In the genomic region with DNA sequence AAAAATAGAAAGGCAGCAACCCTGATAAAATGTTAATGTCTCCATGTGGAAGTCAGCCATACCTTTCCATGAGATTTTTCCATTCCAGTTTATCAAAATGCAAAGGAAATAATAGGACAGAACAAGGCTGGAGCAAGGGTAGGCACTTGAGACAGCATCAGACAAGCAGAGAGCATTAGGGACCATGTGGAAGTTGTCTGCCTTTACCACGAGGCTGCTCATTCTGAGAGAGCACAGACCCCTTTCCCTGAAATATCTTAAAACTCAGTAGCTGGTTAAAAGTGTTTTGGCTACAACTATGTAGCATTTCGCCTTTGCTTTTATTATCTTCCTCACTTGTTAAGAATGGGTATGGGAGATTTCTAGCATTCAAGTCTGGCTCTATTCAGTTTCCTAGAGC, we compare ENCODE assay signal across 11 mouse cellular contexts. TPM values are rescaled to one million over a fixed set of nuclear protein-coding genes. Genes with fewer than 3 reads are reported as not detected.
DNase-seq lines count a peak whose midpoint lies in the region; ATAC-seq and TF ChIP-seq lines count a peak whose summit lies in the region.
"Had no signal": no experiment of that assay in that cellular context is flagged by ENCODE, and none has a peak within 500 bp of the region (broad histone marks: within the 10 kb centered on the region; RNA-seq: fewer than 3 reads in every experiment).

No protein-coding gene starts in this region.

- H3K36me3 ChIP-seq in kidney, embryonic 14.5 days (ENCODE audit: control insufficient read depth, insufficient read depth, low read length): no peaks in the 10 kb centered on the region; the same call in 1 of the 2 replicates
- H3K36me3 ChIP-seq in embryonic facial prominence, embryonic 13.5 days: peaks cover 5% of the 10 kb centered on the region; the same call in 1 of the 2 replicates
- no peaks in the 10 kb centered on the region for H3K36me3 ChIP-seq in hindbrain, postnatal 0 days (ENCODE audit: insufficient read depth, low read length)
- H3K36me3 ChIP-seq in midbrain, embryonic 15.5 days (replicated peaks): no peaks in the 10 kb centered on the region

- TF ChIP-seq CTCF in hindbrain, postnatal 0 days (IDR thresholded peaks at IDR 0.05; ENCODE audit: low read depth): no peak

- H3K9me3 ChIP-seq in kidney, embryonic 14.5 days (ENCODE audit: control insufficient read depth, low read length): no peaks in the 10 kb centered on the region
- no peaks in the 10 kb centered on the region for H3K9me3 ChIP-seq in embryonic facial prominence, embryonic 13.5 days
- no peaks in the 10 kb centered on the region for H3K9me3 ChIP-seq in hindbrain, postnatal 0 days (ENCODE audit: low read length)
- H3K9me3 ChIP-seq in midbrain, embryonic 15.5 days: no peaks in the 10 kb centered on the region

- no peak for ATAC-seq in kidney, embryonic 14.5 days (ENCODE audit: low FRiP score, low TSS enrichment)
- no peak for ATAC-seq in embryonic facial prominence, embryonic 13.5 days (ENCODE audit: insufficient number of reproducible peaks, insufficient read depth, low FRiP score, low TSS enrichment, low read depth)
- no peak for ATAC-seq in hindbrain, postnatal 0 days
- ATAC-seq in midbrain, embryonic 15.5 days (replicated peaks): no peak

- peak overlapping the region; percentile 59; the same call in 1 of the 2 replicates for H3K4me3 ChIP-seq in kidney, embryonic 14.5 days (ENCODE audit: low read length)
- H3K4me3 ChIP-seq in embryonic facial prominence, embryonic 13.5 days: peak overlapping the region; percentile 69; the same call in 1 of the 2 replicates
- no peak overlapping the region; the same call in 1 of the 2 replicates for H3K4me3 ChIP-seq in hindbrain, postnatal 0 days (ENCODE audit: low read length)
- H3K4me3 ChIP-seq in midbrain, embryonic 15.5 days: peak overlapping the region; percentile 60; the same call in 1 of the 2 replicates

- H3K27me3 ChIP-seq in kidney, embryonic 14.5 days (ENCODE audit: control insufficient read depth, insufficient read depth, low read length): no peaks in the 10 kb centered on the region
- no peaks in the 10 kb centered on the region for H3K27me3 ChIP-seq in embryonic facial prominence, embryonic 13.5 days
- H3K27me3 ChIP-seq in hindbrain, postnatal 0 days (ENCODE audit: insufficient read depth, low read length): no peaks in the 10 kb centered on the region
- H3K27me3 ChIP-seq in midbrain, embryonic 15.5 days (replicated peaks): no peaks in the 10 kb centered on the region

- peaks cover 4% of the 10 kb centered on the region; the same call in 1 of the 2 replicates for H3K4me1 ChIP-seq in kidney, embryonic 14.5 days (ENCODE audit: control insufficient read depth, insufficient read depth, low read length)
- peaks cover 9% of the 10 kb centered on the region for H3K4me1 ChIP-seq in embryonic facial prominence, embryonic 13.5 days
- no peaks in the 10 kb centered on the region for H3K4me1 ChIP-seq in hindbrain, postnatal 0 days (ENCODE audit: insufficient read depth, low read length)
- H3K4me1 ChIP-seq in midbrain, embryonic 15.5 days: peaks cover 11% of the 10 kb centered on the region

- 76% methylated on average over 2 of the region's 2 CpGs for WGBS in kidney, embryonic 14.5 days
- 49% methylated on average over 2 of the region's 2 CpGs for WGBS in embryonic facial prominence, embryonic 13.5 days
- whole genome bisulfite sequencing in hindbrain, postnatal 0 days: 61% methylated on average over 2 of the region's 2 CpGs
- 62% methylated on average over 2 of the region's 2 CpGs for WGBS in midbrain, embryonic 15.5 days

- H3K27ac ChIP-seq in kidney, embryonic 14.5 days (ENCODE audit: low read depth, low read length): no peak overlapping the region
- H3K27ac ChIP-seq in embryonic facial prominence, embryonic 13.5 days: no peak overlapping the region
- no peak overlapping the region for H3K27ac ChIP-seq in hindbrain, postnatal 0 days
- no peak overlapping the region for H3K27ac ChIP-seq in midbrain, embryonic 15.5 days

- H3K9ac ChIP-seq in kidney, embryonic 14.5 days (ENCODE audit: low read depth, low read length): peak overlapping the region; percentile 69; the same call in 1 of the 2 replicates
- no peak overlapping the region for H3K9ac ChIP-seq in embryonic facial prominence, embryonic 13.5 days
- no peak overlapping the region for H3K9ac ChIP-seq in hindbrain, postnatal 0 days (replicated peaks; ENCODE audit: low read length)
- H3K9ac ChIP-seq in midbrain, embryonic 15.5 days: no peak overlapping the region

- DNase-seq in kidney, postnatal 10 days: no peak
- DNase-seq in hindbrain, postnatal 0 days (ENCODE audit: low spot score): no peak
- DNase-seq in gastrocnemius, postnatal 4 days (ENCODE audit: low spot score in 2 of 2): no peak
- DNase-seq in frontal cortex, postnatal 14 days (ENCODE audit: low spot score in 2 of 2): no peak
- DNase-seq in lung, postnatal 4 days: no peak

- peak overlapping the region; percentile 48 for H3K4me2 ChIP-seq in kidney, embryonic 14.5 days (replicated peaks; ENCODE audit: low read depth, low read length)
- H3K4me2 ChIP-seq in embryonic facial prominence, embryonic 13.5 days: peak overlapping the region; percentile 75
- peak overlapping the region; percentile 61 for H3K4me2 ChIP-seq in hindbrain, postnatal 0 days (ENCODE audit: low read depth, low read length)
- H3K4me2 ChIP-seq in midbrain, embryonic 15.5 days: peak overlapping the region; percentile 54

RNA-seq across cellular contexts. Expression of gene Amacr, which starts 0.8 kb away (rescaled TPM):
- 22.1 and 26.0 TPM in 2 replicates for polyA plus RNA-seq in kidney, embryonic 14.5 days (2014; fragmentation: Nextera tagmentation; extraction: Ambion mirVana)
- polyA plus RNA-seq in embryonic facial prominence, embryonic 13.5 days (2015; fragmentation: Nextera tagmentation; extraction: Ambion mirVana): 18.7 and 23.5 TPM in 2 replicates
- total RNA-seq in hindbrain, postnatal 0 days (2014; rRNA removed): 8.5 and 11.3 TPM in 2 replicates
- polyA plus RNA-seq in hindbrain, postnatal 0 days (2015; fragmentation: Nextera tagmentation; extraction: Ambion mirVana): 10.8 and 11.3 TPM in 2 replicates
- 11.4 and 13.8 TPM in 2 replicates for polyA plus RNA-seq in midbrain, embryonic 15.5 days (2015; fragmentation: Nextera tagmentation; extraction: Ambion mirVana)
- total RNA-seq in gastrocnemius, postnatal 4 days (2021): 10 to 100 TPM; 19.0 to 22.1 TPM
- total RNA-seq: MEL had no signal

RNA-seq across cellular contexts. Expression of gene Slc45a2, which starts 19.8 kb away (rescaled TPM):
- not detected in 2 replicates for polyA plus RNA-seq in kidney, embryonic 14.5 days (2014; fragmentation: Nextera tagmentation; extraction: Ambion mirVana)
- 0.72 and 0.81 TPM in 2 replicates for polyA plus RNA-seq in embryonic facial prominence, embryonic 13.5 days (2015; fragmentation: Nextera tagmentation; extraction: Ambion mirVana)
- total RNA-seq in hindbrain, postnatal 0 days (2014; rRNA removed): not detected in 2 replicates
- 0.09 and 0.23 TPM in 2 replicates for polyA plus RNA-seq in hindbrain, postnatal 0 days (2015; fragmentation: Nextera tagmentation; extraction: Ambion mirVana)
- polyA plus RNA-seq in midbrain, embryonic 15.5 days (2015; fragmentation: Nextera tagmentation; extraction: Ambion mirVana): 0.06 and 0.18 TPM in 2 replicates
- under 1 TPM in 1 of 2 experiments, not detected in 1; 0.13 TPM for total RNA-seq in gastrocnemius, postnatal 4 days (2021)
- total RNA-seq: MEL had no signal
- polyA plus RNA-seq: lung, postnatal 0 days; small intestine, adult 2 months had no signal

RNA-seq across cellular contexts. Expression of gene C1qtnf3, which starts 28.6 kb away (rescaled TPM):
- 6.0 and 8.1 TPM in 2 replicates for polyA plus RNA-seq in kidney, embryonic 14.5 days (2014; fragmentation: Nextera tagmentation; extraction: Ambion mirVana)
- 4.2 and 7.0 TPM in 2 replicates for polyA plus RNA-seq in embryonic facial prominence, embryonic 13.5 days (2015; fragmentation: Nextera tagmentation; extraction: Ambion mirVana)
- total RNA-seq in hindbrain, postnatal 0 days (2014; rRNA removed): 1.4 and 1.6 TPM in 2 replicates
- 1.4 and 1.6 TPM in 2 replicates for polyA plus RNA-seq in hindbrain, postnatal 0 days (2015; fragmentation: Nextera tagmentation; extraction: Ambion mirVana)
- polyA plus RNA-seq in midbrain, embryonic 15.5 days (2015; fragmentation: Nextera tagmentation; extraction: Ambion mirVana): 0.89 and 0.93 TPM in 2 replicates
- 100 to 1,000 TPM in 1 of 2 experiments, 10 to 100 TPM in 1; 88.6 to 108 TPM for total RNA-seq in gastrocnemius, postnatal 4 days (2021)
- total RNA-seq: MEL had no signal

RNA-seq across cellular contexts. Expression of gene Rxfp3, which starts 57.1 kb away (rescaled TPM):
- polyA plus RNA-seq in kidney, embryonic 14.5 days (2014; fragmentation: Nextera tagmentation; extraction: Ambion mirVana): 0.24 and 0.65 TPM in 2 replicates
- polyA plus RNA-seq in embryonic facial prominence, embryonic 13.5 days (2015; fragmentation: Nextera tagmentation; extraction: Ambion mirVana): 2.7 and 3.0 TPM in 2 replicates
- 7.3 and 8.3 TPM in 2 replicates for total RNA-seq in hindbrain, postnatal 0 days (2014; rRNA removed)
- polyA plus RNA-seq in hindbrain, postnatal 0 days (2015; fragmentation: Nextera tagmentation; extraction: Ambion mirVana): 3.2 TPM in 2 replicates
- polyA plus RNA-seq in midbrain, embryonic 15.5 days (2015; fragmentation: Nextera tagmentation; extraction: Ambion mirVana): 2.6 and 3.0 TPM in 2 replicates
- under 1 TPM; 0.12 to 0.13 TPM for total RNA-seq in gastrocnemius, postnatal 4 days (2021)
- total RNA-seq: MEL had no signal
- polyA plus RNA-seq: lung, postnatal 0 days; small intestine, adult 2 months had no signal
